In the genomic region with DNA sequence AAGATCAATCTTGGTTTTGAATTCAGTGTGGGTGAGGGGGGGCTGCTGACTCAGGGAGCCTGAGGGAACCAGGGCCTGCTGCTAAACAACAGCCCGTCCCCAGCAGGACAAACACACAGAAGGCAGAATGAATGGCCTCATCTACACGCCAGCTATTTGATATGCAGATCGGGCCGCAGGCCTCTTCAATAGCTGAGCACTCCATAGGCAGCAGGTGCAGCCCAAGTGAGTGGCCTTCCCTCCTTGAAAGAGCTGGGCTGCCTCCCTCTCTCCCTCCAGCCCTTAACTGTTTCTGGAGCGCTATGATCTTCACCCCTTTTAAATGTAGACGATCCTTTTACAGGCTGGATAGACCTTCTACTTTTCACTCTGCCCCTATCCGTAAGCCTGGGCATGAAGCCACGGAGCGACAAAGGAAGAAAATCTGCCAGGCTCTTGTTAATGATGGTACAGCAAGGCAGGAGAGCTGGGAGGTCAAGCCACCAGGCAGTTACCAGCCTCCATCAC, we compare ENCODE assay signal across 12 mouse cellular contexts.
DNase-seq lines count a peak whose midpoint lies in the region; ATAC-seq and TF ChIP-seq lines count a peak whose summit lies in the region.
"Had no signal": no experiment of that assay in that cellular context is flagged by ENCODE, and none has a peak within 500 bp of the region (broad histone marks: within the 10 kb centered on the region; RNA-seq: fewer than 3 reads in every experiment).

No protein-coding gene starts in this region.

- no peak for TF ChIP-seq CTCF in layer of hippocampus, adult 2 months (conservative IDR thresholded peaks at IDR 0.05)
- TF ChIP-seq CTCF in liver, postnatal 0 days (IDR thresholded peaks at IDR 0.05; ENCODE audit: low read depth) = no peak
- TF ChIP-seq CTCF in lung, postnatal 0 days (IDR thresholded peaks at IDR 0.05) = no peak

- H3K27me3 ChIP-seq in embryonic facial prominence, embryonic 10.5 days (replicated peaks; ENCODE audit: low read depth, poor library complexity, severe bottlenecking) = no peaks in the 10 kb centered on the region; the same call in 1 of the 2 replicates
- H3K27me3 ChIP-seq in hindbrain, embryonic 13.5 days = no peaks in the 10 kb centered on the region
- no peaks in the 10 kb centered on the region for H3K27me3 ChIP-seq in neural tube, embryonic 11.5 days (ENCODE audit: control insufficient read depth, insufficient read depth, low read length)
- no peaks in the 10 kb centered on the region for H3K27me3 ChIP-seq in liver, postnatal 0 days (ENCODE audit: insufficient read depth, low read length)
- H3K27me3 ChIP-seq in lung, postnatal 0 days (replicated peaks; ENCODE audit: insufficient read depth, low read length) = no peaks in the 10 kb centered on the region
- H3K27me3 ChIP-seq: liver, embryonic 13.5 days had no signal

- no peaks in the 10 kb centered on the region for H3K9me3 ChIP-seq in embryonic facial prominence, embryonic 10.5 days
- H3K9me3 ChIP-seq in hindbrain, embryonic 13.5 days = no peaks in the 10 kb centered on the region
- no peaks in the 10 kb centered on the region for H3K9me3 ChIP-seq in neural tube, embryonic 11.5 days (ENCODE audit: control insufficient read depth, low read length)
- no peaks in the 10 kb centered on the region for H3K9me3 ChIP-seq in liver, postnatal 0 days (ENCODE audit: low read length)
- H3K9me3 ChIP-seq in lung, postnatal 0 days (ENCODE audit: low read length) = no peaks in the 10 kb centered on the region
- H3K9me3 ChIP-seq: liver, embryonic 13.5 days had no signal

- no peak overlapping the region for H3K4me3 ChIP-seq in layer of hippocampus, adult 2 months
- peak overlapping the region; percentile 23; the same call in 1 of the 2 replicates for H3K4me3 ChIP-seq in embryonic facial prominence, embryonic 10.5 days
- no peak overlapping the region for H3K4me3 ChIP-seq in hindbrain, embryonic 13.5 days
- no peak overlapping the region for H3K4me3 ChIP-seq in neural tube, embryonic 11.5 days (ENCODE audit: low read depth, low read length)
- H3K4me3 ChIP-seq in liver, postnatal 0 days (ENCODE audit: low read depth, low read length) = no peak overlapping the region
- no peak overlapping the region for H3K4me3 ChIP-seq in lung, postnatal 0 days (ENCODE audit: low read depth, low read length)
- H3K4me3 ChIP-seq: erythroblast, embryonic 14.5 days; liver, embryonic 13.5 days had no signal

- DNase-seq in layer of hippocampus, adult 9-11 months = peak; percentile 21
- no peak for DNase-seq in layer of hippocampus, adult 2 months (ENCODE audit: low spot score in 2 of 2)
- peak; percentile 47 for DNase-seq in embryonic facial prominence, embryonic 10.5 days (ENCODE audit: low spot score)
- DNase-seq in neural tube, embryonic 11.5 days (ENCODE audit: low spot score) = peak; percentile 82
- DNase-seq in liver, postnatal 0 days = no peak
- no peak for DNase-seq in cerebellum, adult 11 months
- no peak for DNase-seq in lung, postnatal 0 days (ENCODE audit: low spot score)
- DNase-seq: liver, embryonic 13.5 days; right cerebral cortex, postnatal 25 days; thymus, adult 2 months had no signal

- peak; percentile 69 for ATAC-seq in hindbrain, embryonic 13.5 days (ENCODE audit: low FRiP score)
- peak; percentile 76 for ATAC-seq in neural tube, embryonic 11.5 days (ENCODE audit: insufficient read depth, low FRiP score, low TSS enrichment)
- ATAC-seq in liver, postnatal 0 days = no peak
- no peak for ATAC-seq in lung, postnatal 0 days

- no peak for TF ChIP-seq EP300 in liver, postnatal 0 days (IDR thresholded peaks at IDR 0.05; ENCODE audit: low read depth)
- TF ChIP-seq EP300 in lung, postnatal 0 days (IDR thresholded peaks at IDR 0.05) = no peak

- peak overlapping the region; percentile 14 for H3K4me2 ChIP-seq in hindbrain, embryonic 13.5 days
- no peak overlapping the region for H3K4me2 ChIP-seq in neural tube, embryonic 11.5 days (ENCODE audit: low read depth)
- H3K4me2 ChIP-seq in liver, postnatal 0 days (ENCODE audit: low read depth, low read length) = no peak overlapping the region
- no peak overlapping the region for H3K4me2 ChIP-seq in lung, postnatal 0 days (replicated peaks; ENCODE audit: low read depth, low read length)
- H3K4me2 ChIP-seq: liver, embryonic 13.5 days had no signal

- H3K27ac ChIP-seq in layer of hippocampus, adult 2 months = no peak overlapping the region
- peak overlapping the region; percentile 81 for H3K27ac ChIP-seq in embryonic facial prominence, embryonic 10.5 days (replicated peaks)
- peak overlapping the region; percentile 89 for H3K27ac ChIP-seq in hindbrain, embryonic 13.5 days
- peak overlapping the region; percentile 93 for H3K27ac ChIP-seq in neural tube, embryonic 11.5 days (ENCODE audit: low read depth, low read length)
- H3K27ac ChIP-seq in liver, postnatal 0 days (ENCODE audit: low read depth) = no peak overlapping the region
- no peak overlapping the region for H3K27ac ChIP-seq in lung, postnatal 0 days (ENCODE audit: low read length)
- H3K27ac ChIP-seq: liver, embryonic 13.5 days had no signal

- H3K4me1 ChIP-seq in embryonic facial prominence, embryonic 10.5 days = peaks cover 65% of the 10 kb centered on the region
- peaks cover 57% of the 10 kb centered on the region for H3K4me1 ChIP-seq in hindbrain, embryonic 13.5 days (replicated peaks)
- H3K4me1 ChIP-seq in neural tube, embryonic 11.5 days (ENCODE audit: control insufficient read depth, insufficient read depth, low read length) = peaks cover 34% of the 10 kb centered on the region
- H3K4me1 ChIP-seq in liver, postnatal 0 days (ENCODE audit: insufficient read depth) = peaks cover 9% of the 10 kb centered on the region
- H3K4me1 ChIP-seq in lung, postnatal 0 days (ENCODE audit: insufficient read depth, low read depth, low read length) = peaks cover 3% of the 10 kb centered on the region; the same call in 1 of the 2 replicates

- WGBS in embryonic facial prominence, embryonic 10.5 days = 18% methylated on average over 9 of the region's 9 CpGs
- 3% methylated on average over 9 of the region's 9 CpGs for WGBS in hindbrain, embryonic 13.5 days
- 14% methylated on average over 9 of the region's 9 CpGs for WGBS in neural tube, embryonic 11.5 days
- WGBS in liver, postnatal 0 days (ENCODE audit: insufficient replicate concordance) = 53% methylated on average over 9 of the region's 9 CpGs
- WGBS in lung, postnatal 0 days = 52% methylated on average over 9 of the region's 9 CpGs

- H3K9ac ChIP-seq in hindbrain, embryonic 13.5 days = peak overlapping the region; percentile 36; the same call in 1 of the 2 replicates
- H3K9ac ChIP-seq in neural tube, embryonic 11.5 days (ENCODE audit: low read length) = no peak overlapping the region
- no peak overlapping the region for H3K9ac ChIP-seq in liver, postnatal 0 days (replicated peaks)
- no peak overlapping the region for H3K9ac ChIP-seq in lung, postnatal 0 days (replicated peaks; ENCODE audit: low read depth)
- H3K9ac ChIP-seq: liver, embryonic 13.5 days had no signal

- no peaks in the 10 kb centered on the region for H3K36me3 ChIP-seq in embryonic facial prominence, embryonic 10.5 days (replicated peaks)
- H3K36me3 ChIP-seq in hindbrain, embryonic 13.5 days = no peaks in the 10 kb centered on the region
- no peaks in the 10 kb centered on the region for H3K36me3 ChIP-seq in neural tube, embryonic 11.5 days (ENCODE audit: control insufficient read depth, insufficient read depth, low read length)
- H3K36me3 ChIP-seq in liver, postnatal 0 days (replicated peaks; ENCODE audit: insufficient read depth, low read length) = no peaks in the 10 kb centered on the region
- H3K36me3 ChIP-seq in lung, postnatal 0 days (ENCODE audit: insufficient read depth, low read length) = no peaks in the 10 kb centered on the region
- H3K36me3 ChIP-seq: liver, embryonic 13.5 days had no signal

Comparison
In these comparisons a context has a peak if more than half of its experiments do, and no peak if none do; other contexts are left out.
1. DNase-seq: peak in layer of hippocampus, adult 9-11 months (single experiment), embryonic facial prominence, embryonic 10.5 days (single experiment) and neural tube, embryonic 11.5 days (single experiment); none in layer of hippocampus, adult 2 months (0 of 2), liver, postnatal 0 days (single experiment), cerebellum, adult 11 months (single experiment) and lung, postnatal 0 days (single experiment).
2. H3K27ac ChIP-seq: peak in embryonic facial prominence, embryonic 10.5 days (single experiment), hindbrain, embryonic 13.5 days (single experiment) and neural tube, embryonic 11.5 days (single experiment); none in layer of hippocampus, adult 2 months (single experiment), liver, postnatal 0 days (single experiment) and lung, postnatal 0 days (single experiment).
3. ATAC-seq: peak in hindbrain, embryonic 13.5 days (single experiment) and neural tube, embryonic 11.5 days (single experiment); none in liver, postnatal 0 days (single experiment) and lung, postnatal 0 days (single experiment).